Mouse (Mus musculus): ENCODE results near the gene Gna12.

Gene Gna12

DNA sequence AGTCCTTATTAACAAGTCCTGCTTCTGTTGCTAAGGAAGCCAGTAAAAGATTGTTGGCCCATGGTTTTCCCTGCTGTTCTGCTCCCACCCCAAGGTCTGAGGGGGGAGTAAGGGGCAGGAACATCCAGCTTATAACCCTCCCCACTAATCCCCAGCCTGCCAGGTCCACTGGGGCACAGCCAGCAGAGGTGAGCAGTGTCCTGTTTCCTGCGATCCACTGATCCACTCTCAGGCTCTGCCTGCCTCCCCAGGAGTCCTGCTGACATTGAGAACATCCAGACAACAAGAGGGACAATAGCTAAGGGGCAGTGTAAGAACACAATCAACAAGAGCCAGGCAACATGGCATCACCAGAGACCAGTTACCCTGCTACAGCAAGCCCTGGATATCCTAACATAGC lies 3.4 kb downstream of the Gna12 start:
- DNase-seq, result no peak

DNA sequence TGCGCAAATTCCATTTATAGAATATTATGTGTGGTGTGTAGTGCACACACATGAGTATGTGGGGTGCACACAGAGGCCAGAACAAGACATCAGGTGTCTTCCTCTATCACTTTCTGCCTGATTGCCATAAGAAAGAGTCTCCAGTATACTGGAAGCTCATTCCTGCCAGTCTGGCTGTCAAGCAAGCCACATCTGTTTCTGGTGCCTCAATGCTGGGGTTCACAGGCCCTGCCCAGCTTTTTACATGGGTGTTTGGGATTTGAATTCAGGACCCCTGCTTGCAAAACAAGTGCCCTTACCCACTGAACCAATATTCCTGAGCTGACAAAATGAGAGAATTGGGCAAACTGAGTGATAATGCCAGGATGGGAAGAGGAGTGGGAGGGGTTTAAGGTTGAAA lies 4.1 kb downstream of the Gna12 start:
- no peak for DNase-seq

GRCm38 (mm10) chr5:140824126-140824525 lies 6.1 kb downstream of the Gna12 start:
- DNase-seq, result no peak

- no peak for DNase-seq
Observed at GRCm38 (mm10) chr5:140823386-140823785, 6.8 kb downstream of the Gna12 start.

DNA sequence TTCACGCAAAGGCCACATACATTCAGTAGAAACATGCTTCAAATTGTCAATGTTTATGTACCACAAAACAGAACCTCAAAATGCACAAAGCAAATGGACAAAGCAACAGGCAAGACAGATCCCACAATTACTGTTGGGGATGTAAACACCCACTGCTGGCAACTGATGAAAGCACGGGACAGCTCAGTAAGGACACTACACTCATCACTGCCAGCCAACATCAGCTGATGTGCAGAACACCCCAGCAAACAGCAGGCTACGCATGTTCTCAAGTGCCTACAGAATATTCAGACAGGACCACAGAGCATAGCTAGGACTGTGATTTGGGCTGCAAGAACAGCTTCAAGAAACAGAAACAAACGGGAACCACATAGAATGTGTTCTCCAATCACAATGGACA lies 8.3 kb downstream of the Gna12 start:
- DNase-seq, result no peak

DNA sequence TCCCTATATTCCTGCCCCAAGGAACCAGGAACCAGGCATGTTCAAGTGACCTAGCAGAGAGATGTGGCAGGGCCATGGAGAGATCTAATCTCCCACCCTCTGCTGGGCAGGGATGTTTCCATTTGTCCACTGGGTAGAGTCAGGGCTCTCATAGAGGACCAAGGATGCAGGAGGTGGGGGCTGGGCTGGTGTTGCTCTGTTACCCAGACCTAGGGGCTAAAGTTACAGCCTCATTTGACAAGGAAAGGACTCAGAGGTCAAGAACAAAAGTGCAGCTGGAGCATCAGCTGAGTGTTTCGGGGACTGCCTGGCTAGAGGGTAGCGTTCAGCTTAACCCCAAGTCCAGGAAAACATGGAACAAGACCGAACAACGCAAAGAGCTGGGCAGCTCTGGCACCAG lies 9.7 kb downstream of the Gna12 start:
- no peak for DNase-seq

- no peak for DNase-seq
Observed at GRCm38 (mm10) chr5:140819594-140819993, 10.6 kb downstream of the Gna12 start.

DNA sequence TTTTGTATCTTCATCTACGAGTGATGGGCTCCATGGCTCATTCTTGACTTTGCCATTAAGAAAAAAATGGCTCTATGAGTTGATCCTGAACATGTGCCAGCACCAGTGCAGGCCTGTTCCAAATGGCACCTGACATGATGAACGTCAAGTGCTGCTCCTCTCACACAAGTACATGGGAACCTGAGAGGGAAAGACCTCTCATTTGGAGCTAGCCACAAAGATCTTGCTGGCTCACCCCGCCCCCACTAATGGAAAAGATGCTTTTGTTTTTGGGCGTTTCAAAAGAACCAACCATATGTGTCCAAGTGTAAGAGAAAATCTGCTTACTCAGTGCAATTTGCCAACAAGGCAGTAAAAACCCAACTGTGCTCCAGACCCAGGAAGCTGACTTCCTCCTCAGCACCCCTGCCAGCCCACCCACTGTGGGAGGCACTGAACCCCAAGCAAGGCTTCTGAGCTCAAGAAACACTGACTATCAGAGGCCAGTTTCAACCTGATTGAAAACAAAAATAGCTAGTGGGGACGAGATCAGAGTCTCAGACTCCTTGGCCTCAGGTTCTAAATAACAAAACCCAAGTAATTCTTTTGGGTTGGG lies 11.7 kb downstream of the Gna12 start:
- peak; percentile 13 for DNase-seq

GRCm38 (mm10) chr5:140816950-140817568 lies 13.2 kb downstream of the Gna12 start:
- DNase-seq, result no peak

- no peak for DNase-seq
Observed at GRCm38 (mm10) chr5:140816008-140816407, 14.2 kb downstream of the Gna12 start.

- DNase-seq, result no peak
Observed at GRCm38 (mm10) chr5:140815059-140815728, 15.0 kb downstream of the Gna12 start.

GRCm38 (mm10) chr5:140814403-140814802 lies 15.8 kb downstream of the Gna12 start:
- no peak for DNase-seq

DNA sequence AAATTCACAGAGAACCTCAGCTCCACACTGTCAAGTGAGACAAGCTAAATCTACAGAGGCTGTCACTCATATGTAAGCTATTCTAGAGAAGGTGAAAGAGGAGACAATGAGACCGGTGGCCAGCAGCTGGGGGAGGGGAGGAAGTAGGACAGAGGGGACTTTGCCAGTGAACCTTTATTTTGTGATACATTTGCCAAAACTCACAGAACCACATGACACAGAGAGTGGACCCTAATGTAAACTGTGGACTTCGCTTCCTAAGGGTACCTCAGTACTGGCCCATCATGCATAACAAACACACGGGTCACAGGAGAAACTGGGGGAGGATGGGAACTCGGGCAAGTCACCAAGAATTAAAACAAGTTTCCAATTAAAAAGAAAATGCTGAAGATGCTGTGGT lies 17.5 kb downstream of the Gna12 start:
- DNase-seq, result no peak

- no peak for DNase-seq
Observed at GRCm38 (mm10) chr5:140812063-140812462, 18.2 kb downstream of the Gna12 start.

- DNase-seq, result no peak
Observed at GRCm38 (mm10) chr5:140811390-140811789, 18.8 kb downstream of the Gna12 start.

GRCm38 (mm10) chr5:140806939-140807338 lies 23.3 kb downstream of the Gna12 start:
- no peak for DNase-seq

DNA sequence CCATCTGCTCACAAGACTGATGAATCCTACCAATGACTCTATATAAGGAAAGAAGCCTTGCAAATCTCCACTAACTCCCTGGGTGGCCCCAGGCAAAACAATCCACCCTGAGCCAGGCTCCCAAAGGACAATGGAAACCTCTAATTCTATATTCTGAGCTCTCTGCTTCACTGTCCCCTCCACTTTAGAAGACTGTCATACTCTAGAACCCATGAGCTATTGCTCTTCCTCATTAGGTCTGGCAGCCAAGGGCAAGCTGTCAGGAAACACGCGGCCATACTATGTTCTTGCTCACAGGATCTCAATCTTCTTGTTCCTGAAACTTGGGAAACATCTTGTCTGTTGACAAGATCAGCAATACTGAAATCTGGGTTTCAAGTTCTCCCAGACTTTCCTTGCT lies 24.0 kb downstream of the Gna12 start:
- no peak for DNase-seq

DNA sequence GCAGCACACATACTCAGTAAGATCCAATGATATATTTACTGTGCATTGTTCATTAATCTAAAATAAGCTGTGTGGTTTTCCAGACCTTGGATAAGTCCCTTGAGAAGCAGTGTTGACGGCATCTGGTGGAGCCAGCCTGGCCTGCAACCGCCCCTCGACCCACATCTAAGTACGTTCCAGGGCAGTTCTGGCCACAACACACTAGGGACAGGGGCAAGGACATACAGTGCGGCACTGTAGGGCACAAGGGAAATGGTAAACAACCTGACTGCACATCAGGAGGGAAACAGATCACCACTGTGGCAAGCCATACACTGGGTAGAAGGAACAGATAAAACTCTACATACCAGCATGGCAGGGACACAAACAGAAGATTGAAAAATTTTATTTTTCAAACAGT lies 28.4 kb downstream of the Gna12 start:
- DNase-seq, result no peak

GRCm38 (mm10) chr5:140800288-140800923 lies 29.8 kb downstream of the Gna12 start:
- no peak for DNase-seq

GRCm38 (mm10) chr5:140799190-140799589 lies 31.0 kb downstream of the Gna12 start:
- DNase-seq, result no peak

- DNase-seq, result no peak
Observed at GRCm38 (mm10) chr5:140798775-140799174, 31.5 kb downstream of the Gna12 start.

- no peak for DNase-seq
Observed at GRCm38 (mm10) chr5:140798158-140798557, 32.1 kb downstream of the Gna12 start.

- DNase-seq, result no peak
Observed at GRCm38 (mm10) chr5:140796051-140796450, 34.2 kb downstream of the Gna12 start.

DNA sequence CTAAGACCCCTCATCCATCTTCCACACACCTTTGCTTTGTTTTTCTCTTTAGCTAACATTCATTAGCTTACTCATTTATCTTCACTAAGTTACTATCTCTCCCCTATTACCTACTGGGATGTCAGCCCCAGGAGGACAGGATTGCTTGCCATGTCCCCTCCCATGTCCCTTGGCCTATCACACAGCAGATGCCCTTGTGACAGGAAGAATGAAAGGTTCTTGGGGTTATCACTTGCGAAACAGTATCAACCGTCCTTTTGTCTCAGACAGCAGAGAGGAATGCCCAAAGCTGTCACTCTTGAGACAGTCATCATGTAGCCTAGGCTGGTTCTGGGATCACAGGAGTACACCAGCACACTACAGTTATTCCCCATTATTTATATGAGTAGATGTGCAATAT lies 35.1 kb downstream of the Gna12 start:
- no peak for DNase-seq

Data from thymus, postnatal 14 days (tissue).